Mouse (Mus musculus) brain, adult 10 weeks (tissue): ENCODE data around the gene Gpr157. TPM values are rescaled to one million over a fixed set of nuclear protein-coding genes. Genes with fewer than 3 reads are reported as not detected.

Source experiments
- polyA plus RNA-seq: library from polyadenylated mRNA; stranded (reverse); fragments of 350-450 nt; fragmentation: Illumina TruSeq; extraction: RNeasy Lipid Tissue Mini Kit (QIAGEN cat#74804); gene quantifications from one replicate; pipeline ENCODE4 v1.2.3, GENCODE M21; 2015; ENCODE audit warnings: low read depth, low replicate concordance

Gene Gpr157
- polyA plus RNA-seq: 1.3 TPM

GRCm38 (mm10) chr4:150087161-150087889 lies at the start of gene Gpr157:
Gpr157 (plus strand) TSS chr4:150087365.

GRCm38 (mm10) chr4:150119055-150119454 lies 31.9 kb downstream of the Gpr157 start, which contains the start of gene Slc2a5:
Slc2a5 (plus strand) TSS chr4:150119283.

Other genes starting within 250 kb of the Gpr157 start
- gene Spsb1, start 132.3 kb upstream of the Gpr157 start, polyA plus RNA-seq: 15.4 TPM
- 5.1 TPM for gene H6pd, start 78.3 kb upstream of the Gpr157 start, polyA plus RNA-seq
- gene Slc2a5, start 31.9 kb downstream of the Gpr157 start, polyA plus RNA-seq: 5.9 TPM
- gene Slc2a7, start 61.6 kb downstream of the Gpr157 start, polyA plus RNA-seq: not detected
- not detected for gene Car6, start 114.0 kb downstream of the Gpr157 start, polyA plus RNA-seq
- 966 TPM for gene Eno1, start 149.4 kb downstream of the Gpr157 start, polyA plus RNA-seq
- 47.1 TPM for gene Rere, start 194.3 kb downstream of the Gpr157 start, polyA plus RNA-seq